Mouse (Mus musculus) liver, postnatal 0 days (tissue): Measurements from ENCODE around the gene Cab39l.

Experiments used
- CTCF ChIP-seq: sonication (generic); IDR thresholded peaks from 2 replicates; pipeline ENCODE4 v1.5.1; 2016; ENCODE audit warnings: antibody characterized with exemption, low read depth
- EP300 ChIP-seq: IDR thresholded peaks from 2 replicates; pipeline ENCODE4 v1.6.1; 2016; ENCODE audit warnings: antibody characterized with exemption, low read depth, mild to moderate bottlenecking

- no peak for TF ChIP-seq CTCF
- TF ChIP-seq EP300 = no peak
These were observed 188.5 kb downstream of the Cab39l start for GRCm38 (mm10) chr14:59629308-59629707.
